Mouse (Mus musculus): Measurements from ENCODE around the gene B3galt4.

The B3galt4 gene

GRCm38 (mm10) chr17:33902491-33902890 is 48.8 kb downstream of the B3galt4 start:
- no peak for DNase-seq

- no peak for DNase-seq
These were observed 49.2 kb downstream of the B3galt4 start for GRCm38 (mm10) chr17:33902079-33902478.

- DNase-seq, result no peak
These were observed 49.6 kb downstream of the B3galt4 start for GRCm38 (mm10) chr17:33901653-33902052.

GRCm38 (mm10) chr17:33900989-33901314 is 50.3 kb downstream of the B3galt4 start:
- DNase-seq, result no peak

GRCm38 (mm10) chr17:33900281-33900988 is 50.9 kb downstream of the B3galt4 start:
- DNase-seq, result peak in 1 of 2 experiments; percentile 64

All from cerebellum, postnatal 14 days (tissue).